Mouse (Mus musculus) forebrain, embryonic 14.5 days (tissue): ENCODE measurements at regions not wholly inside any gene's neighbourhood (a gene's known extent, or its start where the extent isn't known, plus 50 kb on each side); places are given as distances from the start of the nearest gene placed in this dataset.

ENCODE experiments used
- ATAC-seq: fragments of 200-750 bp; cut with Nextera tagmentation; 2 replicates; pipeline ENCODE4 v1.8.0; 2017; ENCODE audit warnings: mild to moderate bottlenecking, moderate library complexity
- DNase-seq: peaks from one replicate; pipeline ENCODE4 v3.0.0-alpha.2; 2015; ENCODE audit warnings: low spot score
- H3K27ac ChIP-seq: fragments of 300-500 bp; sonication (generic); 2 replicates; pipeline ENCODE4 v1.5.1; 2014; ENCODE audit warnings: low read depth, mild to moderate bottlenecking, control low read depth, low read length, moderate library complexity
- H3K27me3 ChIP-seq: fragments of 300-500 bp; sonication (generic); replicated peaks from 2 replicates; pipeline ENCODE4 v1.6.1; 2014; ENCODE audit warnings: low read length, control low read depth, mixed read lengths; ENCODE audit not compliant: control insufficient read depth, insufficient read depth
- H3K36me3 ChIP-seq: fragments of 300-500 bp; sonication (generic); 2 replicates; pipeline ENCODE4 v1.6.1; 2014; ENCODE audit warnings: low read length, control low read depth; ENCODE audit not compliant: control insufficient read depth, insufficient read depth
- H3K4me1 ChIP-seq: fragments of 300-500 bp; sonication (generic); 2 replicates; pipeline ENCODE4 v1.6.1; 2014; ENCODE audit warnings: antibody characterized with exemption, low read length, control low read depth; ENCODE audit not compliant: control insufficient read depth, insufficient read depth
- H3K4me2 ChIP-seq: fragments of 300-500 bp; sonication (generic); 2 replicates; pipeline ENCODE4 v1.6.1; 2014; ENCODE audit warnings: mild to moderate bottlenecking, control low read depth, low read length
- H3K4me3 ChIP-seq: fragments of 300-500 bp; sonication (generic); 2 replicates; pipeline ENCODE4 v1.5.1; 2014; ENCODE audit warnings: low read depth, low read length, control low read depth
- H3K9ac ChIP-seq: fragments of 300-500 bp; sonication (generic); 2 replicates; pipeline ENCODE4 v1.6.1; 2014; ENCODE audit warnings: mild to moderate bottlenecking, low read length, control low read depth, moderate library complexity
- H3K9me3 ChIP-seq: fragments of 300-500 bp; sonication (generic); replicated peaks from 2 replicates; pipeline ENCODE4 v1.6.1; 2016; ENCODE audit warnings: low read length, control low read depth, mixed read lengths; ENCODE audit not compliant: control insufficient read depth
- WGBS: fragments of 180-500 bp; shearing (Covaris S2); extraction: QIAGEN DNeasy Blood & Tissue Kit; methylation state at CpG from one replicate; pipeline ENCODE4 v1.1.7; 2014; 5-methylcytosine and 5-hydroxymethylcytosine counted together

DNA sequence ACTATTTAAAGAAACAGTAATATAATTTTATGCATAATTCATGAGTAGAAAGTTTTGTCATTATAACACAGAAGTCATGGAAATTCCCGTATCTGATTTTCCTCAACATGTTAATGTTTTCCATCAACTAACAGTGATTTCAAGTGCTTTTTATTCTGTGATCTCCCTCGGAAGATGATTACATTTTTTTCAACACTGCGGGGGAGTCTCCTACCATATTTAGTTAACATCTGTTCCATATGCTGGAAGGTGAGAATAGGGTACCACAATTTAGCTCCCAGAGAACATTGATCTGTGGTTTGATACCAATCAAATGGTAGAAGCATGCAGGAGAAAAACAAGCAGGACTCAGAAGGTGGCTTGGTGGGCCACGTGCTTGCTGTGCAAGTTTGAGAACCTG, 321.1 kb upstream of the Pmfbp1 start:
- Histone ChIP-seq H3K4me2 (no peak overlapping the region), H3K9ac (no peak overlapping the region), H3K27me3 (no peaks in the 10 kb centered on the region), H3K27ac (no peak overlapping the region), H3K9me3 (no peaks in the 10 kb centered on the region), H3K4me1 (no peaks in the 10 kb centered on the region), H3K36me3 (no peaks in the 10 kb centered on the region), H3K4me3 (no peak overlapping the region)
- 84% methylated on average over 4 of the region's 4 CpGs for WGBS
- DNase-seq (no peak), ATAC-seq (no peak)

- H3K9ac ChIP-seq: peak overlapping the region; percentile 45; the same call in 1 of the 2 replicates
- H3K9me3 ChIP-seq: no peaks in the 10 kb centered on the region
- no peaks in the 10 kb centered on the region for H3K36me3 ChIP-seq
- peak overlapping the region; percentile 46 for H3K4me2 ChIP-seq
- peaks cover 3% of the 10 kb centered on the region for H3K4me1 ChIP-seq
- ATAC-seq: peak; percentile 85
- H3K27me3 ChIP-seq: no peaks in the 10 kb centered on the region
- DNase-seq: peak; percentile 85
- no peak overlapping the region for H3K4me3 ChIP-seq
- peak overlapping the region; percentile 46; the same call in 1 of the 2 replicates for H3K27ac ChIP-seq
- 31% methylated on average over 10 of the region's 10 CpGs for WGBS
Measured at GRCm38 (mm10) chr8:109185558-109186198, 308.1 kb upstream of the Pmfbp1 start.

- WGBS: 76% methylated on average over 7 of the region's 7 CpGs
- Histone ChIP-seq H3K9me3 (no peaks in the 10 kb centered on the region), H3K27ac (peak overlapping the region; percentile 70), H3K4me1 (peaks cover 3% of the 10 kb centered on the region), H3K27me3 (no peaks in the 10 kb centered on the region), H3K4me2 (no peak overlapping the region), H3K36me3 (no peaks in the 10 kb centered on the region), H3K9ac (peak overlapping the region; percentile 32; the same call in 1 of the 2 replicates), H3K4me3 (no peak overlapping the region)
- DNase-seq: peak; percentile 64
- ATAC-seq: no peak
Measured at GRCm38 (mm10) chr8:109187617-109188016, 306.2 kb upstream of the Pmfbp1 start.

DNA sequence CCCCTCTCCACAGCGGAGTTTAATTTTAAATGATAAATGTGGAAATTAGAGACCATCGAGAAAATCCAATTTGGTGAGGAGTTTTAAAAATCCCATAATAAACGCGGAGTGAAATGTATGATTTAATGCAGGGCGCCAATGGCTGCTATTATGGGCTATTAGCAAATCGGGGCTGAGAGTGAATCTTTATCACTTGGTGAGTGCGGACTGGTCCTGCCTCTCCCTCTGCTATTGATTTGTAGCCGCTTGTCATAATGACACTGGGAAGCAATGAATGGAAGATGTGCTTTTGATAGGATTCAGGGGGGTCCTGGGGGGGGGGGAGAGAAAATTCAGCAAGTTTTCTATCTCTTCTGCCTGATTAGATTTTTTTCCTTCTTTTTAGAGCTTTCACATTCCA, 279.6 kb upstream of the Pmfbp1 start:
- Histone ChIP-seq H3K27ac (no peak overlapping the region), H3K36me3 (no peaks in the 10 kb centered on the region), H3K4me1 (peaks cover 6% of the 10 kb centered on the region; the same call in 1 of the 2 replicates), H3K9me3 (no peaks in the 10 kb centered on the region), H3K4me2 (no peak overlapping the region), H3K27me3 (0 out of 2 replicates have a peak, but pooled peaks cover 3% of the 10 kb centered on the region), H3K4me3 (no peak overlapping the region), H3K9ac (no peak overlapping the region)
- DNase-seq (no peak), ATAC-seq (no peak)
- WGBS: 72% methylated on average over 8 of the region's 8 CpGs

DNA sequence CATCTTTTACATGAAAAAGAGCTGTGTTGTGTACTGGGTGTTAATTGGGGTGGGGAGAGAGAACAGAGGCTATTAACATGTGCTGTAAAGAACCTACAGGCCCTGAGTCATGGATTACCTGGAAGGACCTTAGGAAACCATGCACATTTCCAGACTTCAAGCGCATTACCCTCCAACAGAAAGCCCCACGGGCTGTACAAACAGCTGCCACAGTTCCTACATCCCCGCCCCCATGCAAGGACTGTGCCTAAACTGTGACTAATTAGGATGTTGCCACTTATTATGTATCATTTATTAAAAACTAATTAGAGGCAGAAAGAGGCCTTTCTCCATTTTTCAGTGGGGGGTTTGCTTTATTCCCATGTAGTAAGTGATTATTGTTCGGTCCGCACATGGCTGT, 277.5 kb upstream of the Pmfbp1 start:
- peaks cover 6% of the 10 kb centered on the region; the same call in 1 of the 2 replicates for H3K4me1 ChIP-seq
- 12% methylated on average over 5 of the region's 5 CpGs for WGBS
- no peaks in the 10 kb centered on the region for H3K9me3 ChIP-seq
- H3K4me2 ChIP-seq: no peak overlapping the region
- no peak overlapping the region for H3K9ac ChIP-seq
- no peaks in the 10 kb centered on the region for H3K36me3 ChIP-seq
- DNase-seq: peak; percentile 67
- 0 out of 2 replicates have a peak, but pooled peaks cover 3% of the 10 kb centered on the region for H3K27me3 ChIP-seq
- H3K4me3 ChIP-seq: no peak overlapping the region
- no peak overlapping the region for H3K27ac ChIP-seq
- peak; percentile 89 for ATAC-seq

DNA sequence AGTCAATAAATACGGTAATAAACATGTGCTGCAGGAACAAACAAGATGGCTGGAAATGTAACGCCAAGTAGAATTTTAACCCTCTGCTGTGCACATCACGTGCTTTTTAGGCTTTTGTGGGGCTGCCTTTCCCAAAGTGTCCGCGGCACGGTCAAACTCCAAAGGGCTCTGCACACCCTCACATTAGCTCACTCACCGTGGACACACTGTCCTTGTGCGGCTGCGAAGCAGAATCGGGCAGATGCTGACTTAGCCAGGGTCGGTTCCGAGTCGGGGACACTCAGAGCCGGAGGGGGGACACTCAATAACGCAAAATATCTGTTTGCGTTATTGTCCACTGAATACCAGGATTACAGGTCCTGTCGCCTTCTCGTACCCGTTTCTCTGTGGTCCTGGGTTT, 276.5 kb upstream of the Pmfbp1 start:
- H3K36me3 ChIP-seq: no peaks in the 10 kb centered on the region
- WGBS: 89% methylated on average over 19 of the region's 19 CpGs
- no peak overlapping the region for H3K9ac ChIP-seq
- no peak overlapping the region for H3K27ac ChIP-seq
- ATAC-seq (no peak), DNase-seq (no peak)
- H3K4me2 ChIP-seq: no peak overlapping the region
- no peak overlapping the region for H3K4me3 ChIP-seq
- H3K9me3 ChIP-seq: no peaks in the 10 kb centered on the region
- H3K4me1 ChIP-seq: peaks cover 6% of the 10 kb centered on the region; the same call in 1 of the 2 replicates
- H3K27me3 ChIP-seq: 0 out of 2 replicates have a peak, but pooled peaks cover 3% of the 10 kb centered on the region

GRCm38 (mm10) chr8:109232281-109233234, 261.3 kb upstream of the Pmfbp1 start:
- DNase-seq (peak; percentile 46), ATAC-seq (no peak)
- 47% methylated on average over 32 of the region's 32 CpGs for WGBS
- Histone ChIP-seq H3K9ac (peak overlapping the region; percentile 29; the same call in 1 of the 2 replicates), H3K36me3 (no peaks in the 10 kb centered on the region), H3K4me3 (no peak overlapping the region), H3K4me1 (peaks cover 6% of the 10 kb centered on the region; the same call in 1 of the 2 replicates), H3K4me2 (peak overlapping the region; percentile 33), H3K27me3 (no peaks in the 10 kb centered on the region), H3K9me3 (no peaks in the 10 kb centered on the region), H3K27ac (peak overlapping the region; percentile 33; the same call in 1 of the 2 replicates)

DNA sequence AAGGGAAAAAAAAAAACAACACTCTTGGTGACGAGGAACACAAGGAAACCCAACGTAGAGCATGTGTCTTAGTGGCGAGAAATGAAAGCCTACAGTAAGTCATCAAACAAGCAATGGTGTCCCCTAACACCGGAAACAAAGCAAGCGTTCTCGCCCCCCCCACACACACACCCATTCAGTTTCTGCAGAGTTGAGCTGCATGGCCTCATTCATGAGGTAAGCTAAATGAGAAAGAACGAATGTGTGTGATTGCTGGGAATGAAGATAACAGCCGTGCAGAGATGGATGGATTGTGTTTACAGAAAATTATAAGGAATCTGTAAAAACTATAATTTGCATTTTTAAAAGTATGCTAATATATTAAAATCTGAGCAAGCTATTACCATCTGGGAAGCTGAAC, 248.3 kb upstream of the Pmfbp1 start:
- H3K9me3 ChIP-seq: no peaks in the 10 kb centered on the region
- no peaks in the 10 kb centered on the region for H3K27me3 ChIP-seq
- DNase-seq (peak; percentile 61), ATAC-seq (peak; percentile 40; the same call in 1 of the 2 replicates)
- no peaks in the 10 kb centered on the region for H3K36me3 ChIP-seq
- H3K9ac ChIP-seq: no peak overlapping the region
- H3K4me3 ChIP-seq: peak overlapping the region; percentile 10
- whole genome bisulfite sequencing: 34% methylated on average over 8 of the region's 8 CpGs
- H3K4me1 ChIP-seq: no peaks in the 10 kb centered on the region; the same call in 1 of the 2 replicates
- no peak overlapping the region for H3K27ac ChIP-seq
- H3K4me2 ChIP-seq: peak overlapping the region; percentile 43
